Comparison of ENCODE assay signal across 23 mouse cellular contexts in the genomic region with DNA sequence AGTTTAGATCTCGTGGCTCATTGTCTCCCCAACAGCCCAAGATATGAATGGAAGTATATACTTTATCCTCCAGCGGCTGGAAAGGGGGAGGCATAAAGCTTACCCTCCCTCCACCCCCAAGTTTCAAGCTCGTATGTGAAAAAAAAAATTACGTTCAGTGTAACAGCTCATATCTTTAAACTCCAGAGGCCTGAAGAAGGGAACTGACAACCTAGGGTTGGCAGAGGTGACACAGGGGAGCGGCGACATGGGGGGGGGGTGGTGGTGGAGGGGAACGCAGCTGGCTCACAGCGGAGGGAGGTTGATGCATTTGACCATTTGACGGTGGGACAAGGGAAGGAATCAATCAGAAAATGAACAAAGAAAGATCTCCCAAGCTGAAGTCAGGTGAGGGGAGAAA. TPM values are rescaled to one million over a fixed set of nuclear protein-coding genes. Genes with fewer than 3 reads are reported as not detected.
"Had no signal": no experiment of that assay in that cellular context is flagged by ENCODE, and none has a peak within 500 bp of the region (broad histone marks: within the 10 kb centered on the region; RNA-seq: fewer than 3 reads in every experiment).

No protein-coding gene starts in this region.

- H3K27ac ChIP-seq: left cerebral cortex, adult 2 months; liver, embryonic 14.5 days; midbrain, embryonic 10.5 days; midbrain, embryonic 13.5 days; neural tube, embryonic 13.5 days; stomach, embryonic 15.5 days had no signal

- H3K27me3 ChIP-seq: midbrain, embryonic 13.5 days; neural tube, embryonic 13.5 days; stomach, embryonic 15.5 days had no signal

- H3K9ac ChIP-seq: liver, embryonic 14.5 days; midbrain, embryonic 13.5 days; neural tube, embryonic 13.5 days; stomach, embryonic 15.5 days had no signal

- H3K4me3 ChIP-seq: left cerebral cortex, adult 2 months; midbrain, embryonic 10.5 days; midbrain, embryonic 13.5 days; myocyte; neural tube, embryonic 13.5 days; stomach, embryonic 15.5 days had no signal

- DNase-seq: kidney, adult 18-20 months; kidney, adult 9 months; kidney, postnatal 14 days; kidney, postnatal 4 days; layer of hippocampus, postnatal 36 days; lung, adult 2 months; lung, postnatal 14 days; lung, postnatal 4 days; right cerebral cortex, postnatal 25 days; spleen, adult 18-20 months had no signal

- H3K9me3 ChIP-seq: midbrain, embryonic 10.5 days; midbrain, embryonic 13.5 days; neural tube, embryonic 13.5 days; stomach, embryonic 15.5 days had no signal

- ATAC-seq: inflammation-experienced regulatory T-cells, adult 6 months; intestine, embryonic 16.5 days; midbrain, embryonic 13.5 days; midbrain, embryonic 16.5 days had no signal

- H3K4me2 ChIP-seq: midbrain, embryonic 13.5 days; neural tube, embryonic 13.5 days; stomach, embryonic 15.5 days had no signal

RNA-seq across cellular contexts. Expression of a gene that starts 56.2 kb away (rescaled TPM):
- total RNA-seq: megakaryocyte, adult 5-6 weeks; monocyte, adult 5-6 weeks; neutrophil, adult 5-6 weeks had no signal
- polyA plus RNA-seq: inflammation-experienced regulatory T-cells, adult 6 months had no signal
